In the genomic region with DNA sequence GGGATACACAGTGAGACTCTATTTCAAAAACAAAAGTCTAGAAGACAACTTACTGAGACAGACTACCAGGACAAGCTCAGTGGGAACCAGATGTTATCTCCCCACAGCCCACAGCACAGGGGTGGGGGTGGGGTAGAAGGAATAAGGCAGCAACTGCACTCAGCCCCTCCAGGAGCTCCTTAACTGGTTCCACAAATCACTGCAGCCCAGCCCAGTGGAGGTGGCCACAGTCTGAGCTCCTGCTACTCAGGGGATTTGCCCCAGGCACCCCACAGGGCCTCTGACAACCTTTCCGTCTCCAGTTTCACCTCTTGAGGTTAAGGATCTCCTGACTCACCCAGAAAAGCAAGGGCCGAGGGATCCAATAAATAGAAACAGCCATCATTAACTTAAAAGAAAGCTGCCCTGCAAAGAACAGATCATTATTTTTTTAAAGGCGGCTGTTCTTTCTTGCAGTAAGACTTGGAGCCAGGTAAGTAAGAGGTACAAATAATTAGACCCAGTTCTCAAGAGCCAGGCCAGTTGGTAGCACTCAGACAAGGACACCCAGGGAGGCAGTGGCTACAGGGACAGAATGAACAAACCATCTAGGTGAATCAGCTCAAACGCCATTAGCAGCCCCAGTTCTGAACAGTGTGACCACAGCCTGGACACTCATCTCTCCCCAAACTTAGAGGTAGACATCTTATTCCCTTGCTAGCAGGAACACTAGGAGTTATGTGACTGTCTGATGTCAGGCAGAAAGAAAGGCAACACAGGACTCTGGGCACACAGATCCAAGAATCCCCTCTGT, we compare ENCODE assay signal across 16 mouse cellular contexts. TPM values are rescaled to one million over a fixed set of nuclear protein-coding genes. Genes with fewer than 3 reads are reported as not detected.
DNase-seq lines count a peak whose midpoint lies in the region; ATAC-seq and TF ChIP-seq lines count a peak whose summit lies in the region.
"Had no signal": no experiment of that assay in that cellular context is flagged by ENCODE, and none has a peak within 500 bp of the region (broad histone marks: within the 10 kb centered on the region; RNA-seq: fewer than 3 reads in every experiment).

No protein-coding gene starts in this region.

- no peak for ATAC-seq in heart, embryonic 12.5 days (ENCODE audit: insufficient number of reproducible peaks, low FRiP score)
- no peak for ATAC-seq in hindbrain, embryonic 12.5 days (ENCODE audit: low FRiP score)

- H3K27ac ChIP-seq in heart, embryonic 12.5 days (ENCODE audit: poor library complexity, severe bottlenecking) = no peak overlapping the region
- H3K27ac ChIP-seq in embryonic fibroblast, embryonic 13.5 days (ENCODE audit: insufficient read depth, low read length) = peak overlapping the region; percentile 17; the same call in 1 of the 2 replicates
- H3K27ac ChIP-seq in hindbrain, embryonic 12.5 days = no peak overlapping the region
- H3K27ac ChIP-seq: kidney, postnatal 0 days had no signal

- H3K9ac ChIP-seq in heart, embryonic 12.5 days = 0 out of 2 replicates have a peak overlapping the region, but pooled peaks have one; percentile 11
- H3K9ac ChIP-seq in hindbrain, embryonic 12.5 days = no peak overlapping the region
- H3K9ac ChIP-seq: lung, embryonic 14.5 days had no signal

- H3K9me3 ChIP-seq in heart, embryonic 12.5 days (replicated peaks) = no peaks in the 10 kb centered on the region
- no peaks in the 10 kb centered on the region for H3K9me3 ChIP-seq in hindbrain, embryonic 12.5 days (replicated peaks)

- no peak for DNase-seq in heart, postnatal 25 days (ENCODE audit: low spot score)
- DNase-seq in 3T3-L1 (ENCODE audit: low read depth, low spot score) (peak; percentile 71), NIH3T3 (ENCODE audit: low read depth) (peak; percentile 32)
- DNase-seq in spleen, postnatal 36 days (ENCODE audit: low spot score in 2 of 2) = no peak
- DNase-seq in layer of hippocampus, adult 18-20 months (ENCODE audit: low spot score in 2 of 2) = no peak
- DNase-seq: cerebellum, postnatal 14 days; heart, postnatal 10 days; left cerebral cortex, postnatal 4 days; lung, embryonic 14.5 days had no signal

- TF ChIP-seq CTCF in embryonic fibroblast, embryonic 13.5 days (IDR thresholded peaks at IDR 0.05; ENCODE audit: borderline replicate concordance, insufficient read depth, low read length) = no peak

- 35% methylated on average over 4 of the region's 4 CpGs for WGBS in heart, embryonic 12.5 days
- 47% methylated on average over 4 of the region's 4 CpGs for WGBS in hindbrain, embryonic 12.5 days

- H3K4me1 ChIP-seq in heart, embryonic 12.5 days (replicated peaks) = peaks cover 8% of the 10 kb centered on the region; the same call in 1 of the 2 replicates
- peaks cover 4% of the 10 kb centered on the region; the same call in 1 of the 2 replicates for H3K4me1 ChIP-seq in embryonic fibroblast, embryonic 13.5 days (ENCODE audit: control insufficient read depth, insufficient read depth, low read length)
- peaks cover 8% of the 10 kb centered on the region; the same call in 1 of the 2 replicates for H3K4me1 ChIP-seq in hindbrain, embryonic 12.5 days

- no peaks in the 10 kb centered on the region for H3K27me3 ChIP-seq in heart, embryonic 12.5 days (replicated peaks)
- no peaks in the 10 kb centered on the region for H3K27me3 ChIP-seq in hindbrain, embryonic 12.5 days

- intact Hi-C loops in heart, postnatal 25 days (cut with DNase I) = no loop called here

- no peak for TF ChIP-seq POLR2A in embryonic fibroblast, embryonic 13.5 days (IDR thresholded peaks at IDR 0.05; ENCODE audit: low read depth, low read length)

- H3K4me2 ChIP-seq in heart, embryonic 12.5 days = no peak overlapping the region
- H3K4me2 ChIP-seq in hindbrain, embryonic 12.5 days (replicated peaks) = no peak overlapping the region
- H3K4me2 ChIP-seq: lung, embryonic 14.5 days had no signal

- no peaks in the 10 kb centered on the region for H3K36me3 ChIP-seq in heart, embryonic 12.5 days
- H3K36me3 ChIP-seq in hindbrain, embryonic 12.5 days = no peaks in the 10 kb centered on the region

- no peak overlapping the region for H3K4me3 ChIP-seq in heart, embryonic 12.5 days
- H3K4me3 ChIP-seq in embryonic fibroblast, embryonic 13.5 days (ENCODE audit: insufficient read depth, low read length) = no peak overlapping the region
- H3K4me3 ChIP-seq in hindbrain, embryonic 12.5 days = no peak overlapping the region
- H3K4me3 ChIP-seq: myocyte had no signal

RNA-seq across cellular contexts. Expression of a gene that starts 11.9 kb away (rescaled TPM):
- 31.6 and 36.5 TPM in 2 replicates for polyA plus RNA-seq in heart, embryonic 12.5 days (2016; fragmentation: Nextera tagmentation; extraction: Ambion mirVana)
- 10 to 100 TPM; 11.8 to 13.8 TPM for total RNA-seq in heart, postnatal 25 days (2021)
- 15.2 and 22.5 TPM in 2 replicates for polyA plus RNA-seq in embryonic fibroblast, embryonic 13.5 days (2011; ENCODE audit: insufficient read length, low read depth, missing spikeins)
- 46.9 and 53.3 TPM in 2 replicates for polyA plus RNA-seq in hindbrain, embryonic 12.5 days (2016; fragmentation: Nextera tagmentation; extraction: Ambion mirVana)
- 10 to 100 TPM; 35.7 to 42.4 TPM for total RNA-seq in layer of hippocampus, adult 18-20 months (2021)

RNA-seq across cellular contexts. Expression of a gene that starts 12.1 kb away (rescaled TPM):
- polyA plus RNA-seq in heart, embryonic 12.5 days (2016; fragmentation: Nextera tagmentation; extraction: Ambion mirVana) = 12.0 and 12.6 TPM in 2 replicates
- 1 to 10 TPM; 8.2 to 8.3 TPM for total RNA-seq in heart, postnatal 25 days (2021)
- polyA plus RNA-seq in embryonic fibroblast, embryonic 13.5 days (2011; ENCODE audit: insufficient read length, low read depth, missing spikeins) = 8.1 and 9.6 TPM in 2 replicates
- 22.6 and 23.3 TPM in 2 replicates for polyA plus RNA-seq in hindbrain, embryonic 12.5 days (2016; fragmentation: Nextera tagmentation; extraction: Ambion mirVana)
- total RNA-seq in layer of hippocampus, adult 18-20 months (2021) = 10 to 100 TPM; 17.3 to 17.6 TPM

RNA-seq across cellular contexts. Expression of a gene that starts 22.2 kb away (rescaled TPM):
- 0.34 and 0.46 TPM in 2 replicates for polyA plus RNA-seq in heart, embryonic 12.5 days (2016; fragmentation: Nextera tagmentation; extraction: Ambion mirVana)
- under 1 TPM in 1 of 2 experiments, not detected in 1; 0.08 TPM for total RNA-seq in heart, postnatal 25 days (2021)
- polyA plus RNA-seq in embryonic fibroblast, embryonic 13.5 days (2011; ENCODE audit: insufficient read length, low read depth, missing spikeins) = 0.32 TPM in 1 of 2 replicates, not detected in the other
- 0.96 and 1.1 TPM in 2 replicates for polyA plus RNA-seq in hindbrain, embryonic 12.5 days (2016; fragmentation: Nextera tagmentation; extraction: Ambion mirVana)
- not detected for total RNA-seq in layer of hippocampus, adult 18-20 months (2021)
- total RNA-seq: granulocyte monocyte progenitor cell, adult 5-6 weeks; heart, postnatal 10 days; left cerebral cortex, postnatal 4 days had no signal

RNA-seq across cellular contexts. Expression of a gene that starts 28.9 kb away (rescaled TPM):
- 4.5 and 5.0 TPM in 2 replicates for polyA plus RNA-seq in heart, embryonic 12.5 days (2016; fragmentation: Nextera tagmentation; extraction: Ambion mirVana)
- 1 to 10 TPM; 4.4 to 6.0 TPM for total RNA-seq in heart, postnatal 25 days (2021)
- 1.9 and 3.7 TPM in 2 replicates for polyA plus RNA-seq in embryonic fibroblast, embryonic 13.5 days (2011; ENCODE audit: insufficient read length, low read depth, missing spikeins)
- 8.3 and 11.7 TPM in 2 replicates for polyA plus RNA-seq in hindbrain, embryonic 12.5 days (2016; fragmentation: Nextera tagmentation; extraction: Ambion mirVana)
- total RNA-seq in layer of hippocampus, adult 18-20 months (2021) = under 1 TPM in 1 of 2 experiments, not detected in 1; 0.74 TPM
- total RNA-seq: granulocyte monocyte progenitor cell, adult 5-6 weeks; left cerebral cortex, postnatal 4 days had no signal

RNA-seq across cellular contexts. Expression of a gene that starts 33.2 kb away (rescaled TPM):
- not detected in 2 replicates for polyA plus RNA-seq in heart, embryonic 12.5 days (2016; fragmentation: Nextera tagmentation; extraction: Ambion mirVana)
- total RNA-seq in heart, postnatal 25 days (2021) = not detected
- polyA plus RNA-seq in embryonic fibroblast, embryonic 13.5 days (2011; ENCODE audit: insufficient read length, low read depth, missing spikeins) = not detected in 2 replicates
- 0.37 TPM in 1 of 2 replicates, not detected in the other for polyA plus RNA-seq in hindbrain, embryonic 12.5 days (2016; fragmentation: Nextera tagmentation; extraction: Ambion mirVana)
- total RNA-seq in layer of hippocampus, adult 18-20 months (2021) = not detected
- total RNA-seq: granulocyte monocyte progenitor cell, adult 5-6 weeks; heart, postnatal 10 days; layer of hippocampus, postnatal 10 days; left cerebral cortex, postnatal 4 days had no signal

Comparison
In these comparisons a context has a peak if more than half of its experiments do, and no peak if none do; other contexts are left out.
1. DNase-seq: peak in 3T3-L1 (single experiment) and NIH3T3 (single experiment); none in heart, postnatal 25 days (single experiment), spleen, postnatal 36 days (0 of 2) and layer of hippocampus, adult 18-20 months (0 of 2).